In genomic region chr11:70042309-70043085, GRCm38 (mm10) we compare ENCODE assay signal across 24 mouse cellular contexts. TPM values are rescaled to one million over a fixed set of nuclear protein-coding genes. Genes with fewer than 3 reads are reported as not detected.
"Had no signal": no experiment of that assay in that cellular context is flagged by ENCODE, and none has a peak within 500 bp of the region (broad histone marks: within the 10 kb centered on the region; RNA-seq: fewer than 3 reads in every experiment).

No protein-coding gene starts in this region.

- H3K36me3 ChIP-seq: liver, embryonic 15.5 days had no signal

- H3K9ac ChIP-seq: kidney, embryonic 15.5 days; limb, embryonic 13.5 days; liver, embryonic 12.5 days; liver, embryonic 15.5 days; lung, embryonic 15.5 days; midbrain, embryonic 13.5 days; neural tube, embryonic 13.5 days had no signal

- H3K4me1 ChIP-seq: limb, embryonic 13.5 days; liver, embryonic 15.5 days; lung, embryonic 15.5 days; neural tube, embryonic 13.5 days had no signal

- H3K4me3 ChIP-seq: kidney, embryonic 15.5 days; limb, embryonic 10.5 days; limb, embryonic 13.5 days; liver, embryonic 12.5 days; liver, embryonic 15.5 days; lung, embryonic 15.5 days; megakaryocyte, embryonic 14.5 days; midbrain, embryonic 13.5 days; myocyte; neural tube, embryonic 13.5 days had no signal

- H3K27ac ChIP-seq: kidney, embryonic 15.5 days; limb, embryonic 10.5 days; limb, embryonic 13.5 days; liver, embryonic 12.5 days; liver, embryonic 15.5 days; lung, embryonic 15.5 days; midbrain, embryonic 13.5 days; neural tube, embryonic 13.5 days had no signal

- DNase-seq: kidney, adult 8-10 months; kidney, postnatal 10 days; kidney, postnatal 36 days; liver; lung, adult 18-20 months; lung, postnatal 10 days; lung, postnatal 36 days; retina, postnatal 1 day; thymus, adult 18-20 months; thymus, postnatal 36 days had no signal

- H3K9me3 ChIP-seq: kidney, embryonic 15.5 days; limb, embryonic 10.5 days; limb, embryonic 13.5 days; liver, embryonic 12.5 days; liver, embryonic 15.5 days; lung, embryonic 15.5 days; megakaryocyte, embryonic 14.5 days; midbrain, embryonic 13.5 days; neural tube, embryonic 13.5 days had no signal

- H3K27me3 ChIP-seq: kidney, embryonic 15.5 days; limb, embryonic 13.5 days; liver, embryonic 12.5 days; liver, embryonic 15.5 days; lung, embryonic 15.5 days; megakaryocyte, embryonic 14.5 days; midbrain, embryonic 13.5 days; neural tube, embryonic 13.5 days had no signal

- ATAC-seq: liver, embryonic 12.5 days; midbrain, embryonic 13.5 days had no signal

- H3K4me2 ChIP-seq: kidney, embryonic 15.5 days; limb, embryonic 13.5 days; liver, embryonic 12.5 days; liver, embryonic 15.5 days; lung, embryonic 15.5 days; midbrain, embryonic 13.5 days; neural tube, embryonic 13.5 days had no signal

RNA-seq across cellular contexts. Expression of gene Asgr1, which starts 11.4 kb away (rescaled TPM):
- total RNA-seq: monocyte, adult 5-6 weeks; neutrophil, adult 5-6 weeks had no signal
- polyA plus RNA-seq: small intestine, adult 2 months; spleen, adult 2 months had no signal
